Mouse (Mus musculus): Measurements from ENCODE around the gene Asf1b. TPM values are rescaled to one million over a fixed set of nuclear protein-coding genes. Genes with fewer than 3 reads are reported as not detected.

Gene Asf1b
- polyA plus RNA-seq, 1 experiment from 2014 or later: 16.6 TPM

DNA sequence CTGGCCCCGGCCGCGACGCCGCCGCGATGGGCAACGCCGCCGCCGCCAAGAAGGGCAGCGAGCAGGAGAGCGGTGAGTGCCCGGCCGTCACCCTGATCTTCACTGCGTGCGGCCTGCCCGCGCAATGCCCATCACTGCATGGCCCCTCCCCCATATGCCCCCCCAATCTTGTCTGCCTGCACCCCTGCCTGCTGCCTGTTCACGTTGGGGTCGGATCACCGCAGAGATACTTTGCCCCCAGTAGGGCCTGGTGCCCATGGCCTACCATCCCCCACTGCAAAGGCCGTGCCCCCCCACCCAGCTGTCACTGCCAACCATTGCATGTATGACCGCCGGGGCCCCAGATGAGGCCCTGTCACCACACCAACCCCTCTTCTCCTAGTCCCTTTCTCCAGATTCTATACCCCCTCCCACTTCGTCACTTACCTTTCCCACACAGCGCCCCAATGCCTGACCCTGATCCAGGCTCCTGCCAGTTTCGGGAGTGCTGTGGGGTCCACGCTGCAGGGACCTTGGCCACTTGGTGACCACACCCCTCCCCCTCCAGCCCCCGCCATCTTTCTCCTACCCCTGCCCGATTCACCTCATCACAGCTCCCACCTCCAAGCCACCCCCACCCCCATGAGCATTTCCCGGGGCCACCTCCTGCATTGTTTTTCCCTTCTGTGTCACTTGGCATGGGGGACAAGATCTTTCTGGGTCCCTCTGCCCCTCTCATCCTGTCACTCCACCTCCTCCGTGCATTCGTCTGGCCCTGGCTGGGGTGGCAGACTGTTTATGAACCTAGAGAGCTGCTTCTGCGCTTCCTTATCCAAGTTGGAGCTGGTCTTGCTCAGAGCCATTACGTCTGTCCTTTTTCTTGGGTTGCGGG lies 18.1 kb downstream of the Asf1b start:
- TF ChIP-seq CTCF (IDR thresholded peaks at IDR 0.05; ENCODE audit: low read depth) (no peak), EP300 (optimal IDR thresholded peaks at IDR 0.05) (no peak)
- peaks cover 3% of the 10 kb centered on the region; the same call in 1 of the 2 replicates for H3K4me1 ChIP-seq (replicated peaks; ENCODE audit: control insufficient read depth, insufficient read depth)
- no peaks in the 10 kb centered on the region; the same call in 1 of the 2 replicates for H3K36me3 ChIP-seq (ENCODE audit: control insufficient read depth, insufficient read depth, low read length)
- 3% methylated on average over 37 of the region's 37 CpGs for WGBS
- H3K4me3 ChIP-seq (ENCODE audit: low read depth, low read length): peak overlapping the region; percentile 91
- DNase-seq (ENCODE audit: low spot score) (no peak), ATAC-seq (ENCODE audit: low FRiP score, low TSS enrichment) (no peak)
- H3K9ac ChIP-seq (ENCODE audit: low read length): peak overlapping the region; percentile 89
- H3K9me3 ChIP-seq (ENCODE audit: control insufficient read depth, low read length): no peaks in the 10 kb centered on the region
- H3K27ac ChIP-seq (replicated peaks): peak overlapping the region; percentile 78
- no peaks in the 10 kb centered on the region for H3K27me3 ChIP-seq (ENCODE audit: control insufficient read depth, insufficient read depth, low read length)
- H3K4me2 ChIP-seq (replicated peaks; ENCODE audit: low read depth): peak overlapping the region; percentile 99

DNA sequence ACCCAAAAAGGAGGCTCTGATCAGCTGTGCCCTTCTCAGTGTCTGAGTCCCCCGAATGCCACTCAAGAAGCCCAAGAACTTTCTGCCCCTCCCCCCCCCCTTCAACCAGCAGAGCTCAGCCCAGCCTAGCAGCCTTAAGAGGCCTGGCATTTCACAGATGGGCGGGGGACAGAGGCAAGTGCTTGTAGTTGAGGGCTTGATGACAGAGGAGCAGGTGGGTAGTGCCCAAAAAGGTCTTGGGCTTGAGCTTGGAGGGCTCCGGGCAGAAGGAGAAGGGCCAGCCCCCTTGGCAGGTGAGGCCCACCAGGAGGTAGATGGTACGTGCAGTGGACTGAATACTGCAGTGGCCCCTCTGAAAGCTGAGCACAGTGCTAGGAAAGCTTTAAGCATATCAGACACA lies 19.2 kb downstream of the Asf1b start:
- TF ChIP-seq CTCF (IDR thresholded peaks at IDR 0.05; ENCODE audit: low read depth): no peak
- TF ChIP-seq EP300 (optimal IDR thresholded peaks at IDR 0.05): no peak
- H3K4me2 ChIP-seq (replicated peaks; ENCODE audit: low read depth): no peak overlapping the region
- H3K9me3 ChIP-seq (ENCODE audit: control insufficient read depth, low read length): no peaks in the 10 kb centered on the region
- H3K9ac ChIP-seq (ENCODE audit: low read length): no peak overlapping the region
- no peaks in the 10 kb centered on the region for H3K27me3 ChIP-seq (ENCODE audit: control insufficient read depth, insufficient read depth, low read length)
- DNase-seq (ENCODE audit: low spot score): no peak
- no peak overlapping the region for H3K4me3 ChIP-seq (ENCODE audit: low read depth, low read length)
- WGBS: 74% methylated on average over 4 of the region's 4 CpGs
- peaks cover 3% of the 10 kb centered on the region; the same call in 1 of the 2 replicates for H3K4me1 ChIP-seq (replicated peaks; ENCODE audit: control insufficient read depth, insufficient read depth)
- no peak overlapping the region for H3K27ac ChIP-seq (replicated peaks)
- H3K36me3 ChIP-seq (ENCODE audit: control insufficient read depth, insufficient read depth, low read length): no peaks in the 10 kb centered on the region
- no peak for ATAC-seq (ENCODE audit: low FRiP score, low TSS enrichment)

DNA sequence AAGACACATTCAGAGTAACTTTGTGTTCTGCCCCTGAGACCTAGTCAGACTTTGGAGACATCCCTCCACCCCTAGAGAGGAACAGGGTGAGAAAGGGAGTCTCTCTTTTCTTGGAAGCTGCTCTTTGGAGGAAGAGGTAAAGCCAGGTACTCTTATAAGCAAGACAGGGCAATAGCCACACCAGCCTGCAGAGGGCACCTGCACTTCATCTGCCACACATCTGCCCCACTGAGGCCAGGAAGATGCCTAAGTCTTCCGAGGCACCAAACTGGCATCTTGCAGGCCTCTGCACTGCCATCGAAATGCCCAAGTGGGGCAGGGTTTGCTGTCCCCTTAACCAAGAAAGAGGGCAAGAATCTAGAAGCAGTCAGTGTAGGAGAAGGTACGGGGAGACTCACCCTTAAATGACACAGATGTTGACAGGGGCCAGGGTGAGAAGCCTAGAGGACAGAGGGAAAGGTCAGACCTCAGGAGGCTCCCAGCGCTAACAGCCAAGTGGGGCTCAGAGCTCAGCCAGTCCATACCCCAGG lies 20.9 kb downstream of the Asf1b start:
- peaks cover 4% of the 10 kb centered on the region; the same call in 1 of the 2 replicates for H3K36me3 ChIP-seq (ENCODE audit: control insufficient read depth, insufficient read depth, low read length)
- no peak overlapping the region for H3K27ac ChIP-seq (replicated peaks)
- H3K27me3 ChIP-seq (ENCODE audit: control insufficient read depth, insufficient read depth, low read length): no peaks in the 10 kb centered on the region
- no peaks in the 10 kb centered on the region for H3K9me3 ChIP-seq (ENCODE audit: control insufficient read depth, low read length)
- no peak overlapping the region for H3K4me3 ChIP-seq (ENCODE audit: low read depth, low read length)
- TF ChIP-seq EP300 (optimal IDR thresholded peaks at IDR 0.05) (no peak), CTCF (IDR thresholded peaks at IDR 0.05; ENCODE audit: low read depth) (peak; percentile 67)
- 84% methylated on average over 4 of the region's 4 CpGs for WGBS
- no peak for ATAC-seq (ENCODE audit: low FRiP score, low TSS enrichment)
- no peak overlapping the region for H3K9ac ChIP-seq (ENCODE audit: low read length)
- peaks cover 3% of the 10 kb centered on the region; the same call in 1 of the 2 replicates for H3K4me1 ChIP-seq (replicated peaks; ENCODE audit: control insufficient read depth, insufficient read depth)
- H3K4me2 ChIP-seq (replicated peaks; ENCODE audit: low read depth): no peak overlapping the region
- DNase-seq (ENCODE audit: low spot score): peak; percentile 36

DNA sequence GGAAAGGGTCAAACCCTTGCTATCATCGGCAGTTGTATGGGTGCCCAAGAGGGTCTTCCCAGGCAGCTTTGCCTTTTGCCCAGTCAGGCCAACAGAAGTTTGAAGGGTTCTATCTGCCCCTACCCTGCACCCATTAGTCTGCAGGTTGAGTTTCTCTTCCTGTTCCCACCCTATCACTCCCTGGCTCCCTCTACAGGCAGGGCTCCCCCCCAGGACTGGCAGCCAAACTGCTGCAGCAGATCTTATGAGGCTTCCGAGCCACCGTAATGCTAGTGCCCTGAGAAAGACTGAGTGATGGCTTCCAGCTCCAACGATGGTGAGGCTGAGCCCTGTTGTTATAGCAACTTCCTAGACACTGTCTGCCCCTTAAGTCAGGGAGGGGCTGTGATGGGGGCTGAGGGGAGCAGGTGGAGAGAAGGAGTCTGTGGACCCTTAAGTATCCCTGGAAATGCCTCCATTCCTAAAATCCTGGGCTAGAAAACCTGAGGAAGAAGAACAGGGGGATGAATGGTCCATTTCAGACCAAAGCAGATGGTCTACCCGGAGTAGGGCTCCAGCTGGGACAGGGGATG lies 21.6 kb downstream of the Asf1b start:
- Histone ChIP-seq H3K4me3 (ENCODE audit: low read depth, low read length) (no peak overlapping the region), H3K4me1 (replicated peaks; ENCODE audit: control insufficient read depth, insufficient read depth) (peaks cover 3% of the 10 kb centered on the region; the same call in 1 of the 2 replicates), H3K27ac (replicated peaks) (no peak overlapping the region), H3K4me2 (replicated peaks; ENCODE audit: low read depth) (no peak overlapping the region), H3K27me3 (ENCODE audit: control insufficient read depth, insufficient read depth, low read length) (no peaks in the 10 kb centered on the region), H3K9me3 (ENCODE audit: control insufficient read depth, low read length) (no peaks in the 10 kb centered on the region), H3K9ac (ENCODE audit: low read length) (no peak overlapping the region), H3K36me3 (ENCODE audit: control insufficient read depth, insufficient read depth, low read length) (peaks cover 9% of the 10 kb centered on the region; the same call in 1 of the 2 replicates)
- no peak for ATAC-seq (ENCODE audit: low FRiP score, low TSS enrichment)
- WGBS: 76% methylated on average over 5 of the region's 5 CpGs
- TF ChIP-seq CTCF (IDR thresholded peaks at IDR 0.05; ENCODE audit: low read depth): peak; percentile 49
- TF ChIP-seq EP300 (optimal IDR thresholded peaks at IDR 0.05): no peak
- DNase-seq (ENCODE audit: low spot score): no peak

DNA sequence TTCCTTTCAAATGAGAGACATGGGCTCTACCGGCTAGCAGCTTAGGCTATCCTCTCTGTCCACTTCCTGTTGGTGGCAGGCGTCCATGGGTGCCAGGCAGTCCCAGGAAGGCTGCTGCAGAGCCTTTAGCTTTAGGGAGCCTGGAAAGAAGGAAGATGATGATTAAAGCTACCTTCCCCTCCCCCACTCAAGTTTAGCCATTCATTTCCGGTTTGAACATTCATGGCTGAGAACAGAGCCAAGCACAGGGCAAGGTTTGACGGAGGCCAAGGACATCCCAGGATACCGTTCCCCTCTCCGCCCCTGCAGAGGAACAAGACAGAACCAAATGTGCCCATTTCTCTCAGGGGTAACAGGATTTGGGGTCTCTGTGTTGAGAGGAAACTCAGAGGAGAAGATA lies 22.3 kb downstream of the Asf1b start:
- DNase-seq (ENCODE audit: low spot score) (no peak), ATAC-seq (ENCODE audit: low FRiP score, low TSS enrichment) (no peak)
- Histone ChIP-seq H3K4me3 (ENCODE audit: low read depth, low read length) (no peak overlapping the region), H3K4me2 (replicated peaks; ENCODE audit: low read depth) (no peak overlapping the region), H3K9me3 (ENCODE audit: control insufficient read depth, low read length) (no peaks in the 10 kb centered on the region), H3K9ac (ENCODE audit: low read length) (no peak overlapping the region), H3K27ac (replicated peaks) (0 out of 2 replicates have a peak overlapping the region, but pooled peaks have one; percentile 4), H3K4me1 (replicated peaks; ENCODE audit: control insufficient read depth, insufficient read depth) (peaks cover 3% of the 10 kb centered on the region; the same call in 1 of the 2 replicates), H3K36me3 (ENCODE audit: control insufficient read depth, insufficient read depth, low read length) (peaks cover 9% of the 10 kb centered on the region; the same call in 1 of the 2 replicates), H3K27me3 (ENCODE audit: control insufficient read depth, insufficient read depth, low read length) (no peaks in the 10 kb centered on the region)
- WGBS: 53% methylated on average over 6 of the region's 6 CpGs
- TF ChIP-seq EP300 (optimal IDR thresholded peaks at IDR 0.05) (no peak), CTCF (IDR thresholded peaks at IDR 0.05; ENCODE audit: low read depth) (no peak)

All from stomach, postnatal 0 days (tissue).